Mouse (Mus musculus) embryonic facial prominence, embryonic 14.5 days (tissue): ENCODE measurements around the gene Dcn. TPM values are rescaled to one million over a fixed set of nuclear protein-coding genes. Genes with fewer than 3 reads are reported as not detected.

Experiments
- ATAC-seq: fragments of 200-750 bp; cut with Nextera tagmentation; 2 replicates; pipeline ENCODE4 v1.8.0; 2017; ENCODE audit warnings: low read depth, moderate number of reproducible peaks, moderate TSS enrichment
- DNase-seq: peaks from one replicate; pipeline ENCODE4 v3.0.0-alpha.2; 2015; ENCODE audit warnings: low spot score
- H3K27ac ChIP-seq: fragments of 300-500 bp; sonication (generic); replicated peaks from 2 replicates; pipeline ENCODE4 v1.5.1; 2014; ENCODE audit warnings: low read depth, mild to moderate bottlenecking, low read length, moderate library complexity
- H3K27me3 ChIP-seq: fragments of 300-500 bp; sonication (generic); replicated peaks from 2 replicates; pipeline ENCODE4 v1.6.1; 2014; ENCODE audit warnings: low read length; ENCODE audit not compliant: control insufficient read depth, insufficient read depth
- H3K36me3 ChIP-seq: fragments of 300-500 bp; sonication (generic); 2 replicates; pipeline ENCODE4 v1.6.1; 2014; ENCODE audit warnings: low read length, mixed read lengths; ENCODE audit not compliant: control insufficient read depth, insufficient read depth
- H3K4me1 ChIP-seq: fragments of 300-500 bp; sonication (generic); 2 replicates; pipeline ENCODE4 v1.6.1; 2014; ENCODE audit warnings: antibody characterized with exemption, low read length; ENCODE audit not compliant: control insufficient read depth, insufficient read depth
- H3K4me2 ChIP-seq: fragments of 300-500 bp; sonication (generic); 2 replicates; pipeline ENCODE4 v1.6.1; 2014; ENCODE audit warnings: low read depth, mild to moderate bottlenecking, low read length, moderate library complexity, mixed read lengths
- H3K4me3 ChIP-seq: fragments of 300-500 bp; sonication (generic); 2 replicates; pipeline ENCODE4 v1.5.1; 2014; ENCODE audit warnings: low read depth, mild to moderate bottlenecking, low read length
- H3K9ac ChIP-seq: fragments of 300-500 bp; sonication (generic); 2 replicates; pipeline ENCODE4 v1.6.1; 2014; ENCODE audit warnings: low read depth, mild to moderate bottlenecking, low read length, moderate library complexity, mixed read lengths
- H3K9me3 ChIP-seq: fragments of 300-500 bp; sonication (generic); 2 replicates; pipeline ENCODE4 v1.6.1; 2016; ENCODE audit warnings: low read length; ENCODE audit not compliant: control insufficient read depth
- WGBS: fragments of 180-500 bp; shearing (Covaris S2); extraction: QIAGEN DNeasy Blood & Tissue Kit; methylation state at CpG from one replicate; pipeline ENCODE4 v1.1.7; 2014; 5-methylcytosine and 5-hydroxymethylcytosine counted together
- polyA plus RNA-seq: library from polyadenylated mRNA; unstranded; fragments of >200 nt; fragmentation: Nextera tagmentation; extraction: Ambion mirVana; gene quantifications from 2 replicates; pipeline ENCODE4 v1.2.1, GENCODE M21; 2014

Gene Dcn
- polyA plus RNA-seq, 1 experiment from 2014 or later: 776 TPM

DNA sequence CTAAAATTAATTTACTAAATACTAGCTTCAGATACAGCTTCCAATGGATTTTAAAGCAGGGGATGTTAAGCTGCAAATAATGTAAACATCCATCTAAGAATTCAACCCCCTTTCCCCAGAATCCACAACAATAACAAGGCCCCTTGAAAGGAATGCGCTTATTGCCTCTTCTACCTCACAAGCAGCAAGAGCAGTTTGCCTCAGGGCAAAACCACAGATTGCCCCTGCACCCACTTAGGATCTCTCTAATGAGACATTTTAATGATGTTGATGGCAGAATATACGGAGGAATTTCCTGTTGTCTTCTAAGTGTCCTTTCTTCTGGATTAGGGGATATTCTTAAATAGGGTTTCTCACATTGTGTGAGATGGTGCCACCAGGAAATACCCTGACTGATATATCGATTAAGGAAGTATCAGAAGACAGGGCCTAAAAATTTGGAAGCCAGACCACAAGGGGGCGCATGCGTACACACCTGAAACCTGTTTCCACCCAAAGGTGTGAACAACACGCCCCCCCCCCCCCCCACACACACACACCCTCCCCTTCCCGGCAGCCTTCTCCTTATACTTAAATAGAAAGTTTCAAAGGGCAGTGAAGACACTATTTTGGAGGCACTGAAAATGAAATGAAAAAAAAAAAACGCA lies 88.2 kb downstream of the Dcn start:
- peak overlapping the region; percentile 30 for H3K9ac ChIP-seq
- ATAC-seq: no peak
- 43% methylated on average over 8 of the region's 8 CpGs for WGBS

More for the DNA sequence above, 88.2 kb downstream of the Dcn start:
- Histone ChIP-seq H3K4me3 (peak overlapping the region; percentile 39), H3K27me3 (no peaks in the 10 kb centered on the region), H3K36me3 (peaks cover 31% of the 10 kb centered on the region), H3K4me2 (peak overlapping the region; percentile 51), H3K9me3 (peaks cover 8% of the 10 kb centered on the region; the same call in 1 of the 2 replicates), H3K4me1 (peaks cover 17% of the 10 kb centered on the region; the same call in 1 of the 2 replicates), H3K27ac (peak overlapping the region; percentile 94)
- peak; percentile 56 for DNase-seq

Other genes with a start within 250 kb of the Dcn start
- 568 and 584 TPM in 2 replicates for gene Lum, start 85.5 kb downstream of the Dcn start, polyA plus RNA-seq
- 21.6 and 22.0 TPM in 2 replicates for gene Kera, start 127.3 kb downstream of the Dcn start, polyA plus RNA-seq
- 27.9 and 39.2 TPM in 2 replicates for gene Epyc, start 164.5 kb downstream of the Dcn start, polyA plus RNA-seq
- gene Ccer1, start 213.4 kb downstream of the Dcn start, polyA plus RNA-seq: not detected in 2 replicates
- gene C030005K15Rik, start 247.1 kb downstream of the Dcn start, polyA plus RNA-seq: not detected in 2 replicates